Mouse (Mus musculus) small intestine, adult 2 months (tissue): ENCODE results near the gene Agap1. TPM values are rescaled to one million over a fixed set of nuclear protein-coding genes. Genes with fewer than 3 reads are reported as not detected.

Experiments used
- H3K27ac ChIP-seq: fragments of 200-500 bp; 2 replicates; pipeline ENCODE4 v1.5.1; 2012; ENCODE audit warnings: low read depth, low read length, control low read depth, inconsistent platforms; ENCODE audit not compliant: insufficient read depth
- H3K27me3 ChIP-seq: fragments of 200-500 bp; 2 replicates; pipeline ENCODE4 v1.6.1; 2012; ENCODE audit warnings: mild to moderate bottlenecking, moderate library complexity, low read length, inconsistent platforms; ENCODE audit not compliant: control insufficient read depth, insufficient read depth
- H3K36me3 ChIP-seq: fragments of 200-500 bp; 2 replicates; pipeline ENCODE4 v1.6.1; 2012; ENCODE audit warnings: mild to moderate bottlenecking, low read length, control low read depth, inconsistent platforms; ENCODE audit not compliant: control insufficient read depth, insufficient read depth
- H3K4me1 ChIP-seq: fragments of 200-500 bp; 2 replicates; pipeline ENCODE4 v1.6.1; 2012; ENCODE audit warnings: low read length, inconsistent platforms, mixed read lengths; ENCODE audit not compliant: control insufficient read depth, insufficient read depth, insufficient read length
- H3K4me3 ChIP-seq: fragments of 200-500 bp; 2 replicates; pipeline ENCODE4 v1.5.1; 2012; ENCODE audit warnings: low read depth, mild to moderate bottlenecking, control low read depth, inconsistent platforms, low read length, moderate library complexity
- CTCF ChIP-seq: fragments of 200-500 bp; IDR thresholded peaks from 2 replicates; pipeline ENCODE4 v1.5.1; 2012; ENCODE audit warnings: low read depth, mild to moderate bottlenecking, control low read depth, inconsistent platforms, low read length, moderate library complexity, mixed read lengths; ENCODE audit not compliant: insufficient replicate concordance, insufficient read length; ENCODE audit errors: extremely low read depth
- POLR2A ChIP-seq: fragments of 200-500 bp; IDR thresholded peaks from 2 replicates; pipeline ENCODE4 v1.6.1; 2012; ENCODE audit warnings: low read depth, mild to moderate bottlenecking, control low read depth, inconsistent platforms, low read length, moderate library complexity
- WGBS: fragments of 180-500 bp; shearing (Covaris S2); methylation state at CpG from one replicate; pipeline ENCODE4 v1.1.7; 2018; 5-methylcytosine and 5-hydroxymethylcytosine counted together
- polyA plus RNA-seq: library from polyadenylated mRNA; depleted of rRNA; stranded (reverse); fragments of >200 nt; gene quantifications from 2 replicates; pipeline ENCODE4 v1.2.3, GENCODE M21; 2012

Gene Agap1
- polyA plus RNA-seq, 1 experiment: 27.8 TPM

DNA sequence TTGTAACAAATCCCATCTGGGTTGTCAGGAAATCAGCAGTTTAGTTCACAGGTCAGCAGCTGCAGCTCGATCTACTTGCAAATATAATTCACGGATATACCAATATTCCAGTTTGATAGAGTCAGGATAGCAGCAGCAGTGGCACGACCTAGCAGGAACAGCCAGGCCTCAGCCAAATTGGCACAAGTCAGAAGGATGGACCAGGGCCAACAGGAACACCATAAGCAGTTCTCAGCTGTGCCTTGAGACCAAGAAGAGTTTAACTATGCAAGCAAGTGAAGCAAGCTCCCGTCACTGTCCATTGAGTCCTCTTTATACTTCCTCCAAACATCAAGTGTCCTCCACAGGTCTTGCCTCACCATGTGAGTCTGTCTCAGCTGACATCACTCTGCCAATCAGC lies 33.2 kb upstream of the Agap1 start:
- no peak overlapping the region for H3K27ac ChIP-seq
- no peak overlapping the region for H3K4me3 ChIP-seq
- peaks cover 4% of the 10 kb centered on the region; the same call in 1 of the 2 replicates for H3K4me1 ChIP-seq
- no peak for TF ChIP-seq POLR2A
- no peak for TF ChIP-seq CTCF
- 14% methylated on average over 4 of the region's 4 CpGs for WGBS
- no peaks in the 10 kb centered on the region for H3K36me3 ChIP-seq
- no peaks in the 10 kb centered on the region for H3K27me3 ChIP-seq

DNA sequence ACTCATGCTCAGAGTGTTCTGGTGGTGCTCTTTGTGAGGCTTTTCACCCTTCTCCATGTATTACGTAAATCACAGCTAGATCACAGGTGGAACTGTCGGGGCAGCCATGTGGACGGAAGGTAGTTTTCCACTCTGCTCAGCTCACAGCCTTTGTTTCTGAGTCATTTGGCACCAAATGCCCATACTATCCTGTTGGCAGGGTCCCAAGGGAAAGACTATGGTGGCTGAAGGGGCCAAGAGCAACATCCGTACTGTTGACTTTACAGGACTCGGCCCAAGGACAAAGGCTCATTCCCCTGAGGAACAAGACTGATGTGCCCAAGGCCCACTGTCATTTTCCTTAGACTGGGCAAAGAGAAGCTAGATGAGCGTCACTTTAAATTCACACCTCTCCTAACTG lies 30.0 kb upstream of the Agap1 start:
- Histone ChIP-seq H3K4me1 (peaks cover 4% of the 10 kb centered on the region; the same call in 1 of the 2 replicates), H3K27me3 (no peaks in the 10 kb centered on the region), H3K36me3 (no peaks in the 10 kb centered on the region), H3K4me3 (no peak overlapping the region), H3K27ac (no peak overlapping the region)
- TF ChIP-seq CTCF (no peak), POLR2A (no peak)
- WGBS: 32% methylated on average over 6 of the region's 6 CpGs

DNA sequence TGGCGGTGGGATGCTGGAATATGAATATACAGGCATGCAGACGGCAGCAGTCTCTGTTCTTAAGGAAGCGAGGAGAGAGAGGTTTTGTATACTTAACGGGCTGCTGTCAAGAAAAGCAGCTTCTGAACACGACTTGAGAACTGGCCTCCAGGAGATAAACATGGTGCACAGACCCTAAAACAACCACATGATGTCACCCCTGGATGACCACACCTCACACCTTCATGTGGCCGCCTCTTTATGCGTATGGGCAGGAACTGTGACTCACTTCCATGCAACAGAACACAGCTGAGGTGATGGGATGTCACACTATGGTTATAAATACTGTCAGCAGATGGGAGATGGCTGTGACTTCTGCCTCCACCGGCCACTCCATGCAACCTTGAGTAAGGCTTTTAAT lies 28.5 kb upstream of the Agap1 start:
- Histone ChIP-seq H3K27me3 (no peaks in the 10 kb centered on the region), H3K27ac (no peak overlapping the region), H3K4me3 (no peak overlapping the region), H3K4me1 (peaks cover 4% of the 10 kb centered on the region; the same call in 1 of the 2 replicates), H3K36me3 (no peaks in the 10 kb centered on the region)
- 84% methylated on average over 8 of the region's 8 CpGs for WGBS
- no peak for TF ChIP-seq POLR2A
- no peak for TF ChIP-seq CTCF

DNA sequence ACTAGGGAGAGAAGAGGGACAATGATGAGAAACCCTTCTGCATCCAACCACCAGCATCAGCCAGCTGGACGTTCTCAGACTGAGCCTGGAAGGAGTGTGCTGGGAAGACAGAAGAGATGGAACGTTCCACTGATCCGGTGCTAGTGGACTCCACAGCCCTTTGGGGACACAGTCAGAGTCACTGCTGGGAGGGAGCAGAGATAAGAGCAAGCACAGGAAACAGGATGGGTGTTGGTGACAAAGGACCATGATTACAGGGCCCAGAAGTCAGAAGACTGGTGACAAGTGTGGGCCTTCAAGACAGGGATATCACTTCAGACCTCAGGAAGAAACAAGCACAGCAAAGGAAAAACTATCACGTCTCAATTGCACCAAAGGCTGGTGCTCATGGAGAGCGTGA lies 25.9 kb upstream of the Agap1 start:
- TF ChIP-seq CTCF: no peak
- TF ChIP-seq POLR2A: no peak
- H3K4me1 ChIP-seq: peaks cover 4% of the 10 kb centered on the region; the same call in 1 of the 2 replicates
- 80% methylated on average over 5 of the region's 5 CpGs for WGBS
- no peak overlapping the region for H3K27ac ChIP-seq
- H3K27me3 ChIP-seq: no peaks in the 10 kb centered on the region
- H3K4me3 ChIP-seq: no peak overlapping the region
- no peaks in the 10 kb centered on the region for H3K36me3 ChIP-seq

DNA sequence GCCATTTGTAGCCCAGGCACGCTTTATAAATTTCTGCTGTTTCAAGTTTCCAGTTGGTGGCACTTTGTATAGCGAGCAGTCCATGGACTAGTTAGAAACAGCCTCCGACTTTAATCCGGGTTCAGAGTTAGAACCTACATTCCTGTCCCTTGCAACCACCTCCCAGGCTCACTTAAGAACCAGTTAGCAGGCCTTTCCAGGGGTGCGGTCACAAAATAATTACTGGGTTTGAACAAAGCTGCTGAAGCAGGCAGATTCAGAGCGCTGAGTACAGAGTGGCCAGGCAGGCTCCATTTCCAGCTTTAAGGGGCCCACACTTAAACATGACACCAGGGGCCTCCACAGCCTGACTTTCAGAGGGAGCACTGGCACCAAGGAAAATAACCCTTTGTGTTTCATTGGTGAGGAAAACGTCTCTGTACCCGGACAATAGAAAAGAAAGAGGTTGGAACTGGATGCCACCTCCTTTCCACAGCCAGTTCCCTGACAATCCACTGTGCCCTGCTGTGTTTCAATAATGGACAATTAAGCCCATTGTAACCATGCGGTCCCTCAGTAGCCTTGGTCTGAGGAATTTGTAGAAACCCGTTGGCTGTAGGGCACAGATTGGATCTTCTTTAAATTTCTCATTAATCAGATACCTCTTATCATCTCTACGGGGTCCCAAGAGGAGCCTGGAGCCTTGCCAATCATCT lies 24.5 kb upstream of the Agap1 start:
- H3K27ac ChIP-seq: no peak overlapping the region
- TF ChIP-seq POLR2A (no peak), CTCF (no peak)
- H3K36me3 ChIP-seq: no peaks in the 10 kb centered on the region
- no peaks in the 10 kb centered on the region for H3K4me1 ChIP-seq
- no peak overlapping the region for H3K4me3 ChIP-seq
- no peaks in the 10 kb centered on the region for H3K27me3 ChIP-seq
- 85% methylated on average over 11 of the region's 11 CpGs for WGBS

DNA sequence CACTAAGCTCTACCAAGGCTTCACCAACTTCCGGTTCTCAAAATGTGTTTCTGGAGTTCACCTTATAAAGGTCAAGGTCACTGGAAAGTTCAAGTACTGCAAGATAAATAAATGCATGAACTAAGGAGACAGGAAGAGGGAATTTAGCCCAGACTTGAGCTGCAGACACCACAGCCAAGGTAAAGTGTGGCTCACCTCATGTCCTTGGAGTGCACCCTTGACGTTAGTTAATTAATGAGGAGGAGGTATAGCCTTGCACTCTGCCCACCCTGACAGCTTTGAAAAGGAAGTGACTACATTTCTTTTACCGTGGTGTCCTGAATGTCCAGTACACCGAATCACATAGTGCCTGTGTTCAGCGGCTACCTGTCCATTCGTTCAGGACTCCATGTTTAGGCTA lies 15.3 kb upstream of the Agap1 start:
- no peak overlapping the region for H3K27ac ChIP-seq
- no peaks in the 10 kb centered on the region for H3K27me3 ChIP-seq
- TF ChIP-seq POLR2A (no peak), CTCF (no peak)
- no peaks in the 10 kb centered on the region for H3K36me3 ChIP-seq
- H3K4me1 ChIP-seq: no peaks in the 10 kb centered on the region
- 71% methylated on average over 6 of the region's 6 CpGs for WGBS
- no peak overlapping the region for H3K4me3 ChIP-seq

DNA sequence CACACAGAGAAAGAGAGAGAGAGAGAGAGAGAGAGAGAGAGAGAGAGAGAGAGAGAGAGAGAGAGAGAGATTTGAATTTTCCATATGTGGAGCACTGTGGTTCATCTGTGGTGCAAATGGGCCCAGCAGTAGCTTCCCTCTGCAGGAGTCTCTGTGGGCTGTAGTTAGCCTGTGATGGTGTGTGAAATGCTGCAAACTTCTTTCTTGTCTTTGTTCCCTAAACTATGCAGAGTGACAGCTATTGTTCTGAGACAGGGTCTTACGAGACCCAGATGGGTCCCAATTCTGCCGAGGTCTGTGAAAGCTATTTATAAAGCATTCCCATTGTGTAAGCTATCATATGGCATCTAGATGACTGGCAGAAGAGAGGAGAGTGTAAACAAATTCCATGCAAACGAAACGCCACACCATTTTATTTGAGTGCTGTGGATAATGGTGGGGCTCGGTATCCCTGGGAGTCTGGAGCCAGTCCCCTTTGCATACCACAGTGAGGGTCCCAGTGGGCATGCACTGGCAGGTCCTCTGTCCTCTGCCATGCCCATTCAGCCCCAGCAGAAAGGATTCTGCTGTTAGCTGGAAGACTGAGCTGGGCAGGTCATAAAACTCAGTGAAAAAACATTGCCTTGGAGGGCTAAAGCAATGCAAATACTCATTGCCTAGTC lies 13.2 kb upstream of the Agap1 start:
- Histone ChIP-seq H3K4me3 (no peak overlapping the region), H3K27me3 (no peaks in the 10 kb centered on the region), H3K27ac (no peak overlapping the region), H3K4me1 (no peaks in the 10 kb centered on the region), H3K36me3 (no peaks in the 10 kb centered on the region)
- WGBS: 53% methylated on average over 5 of the region's 5 CpGs
- TF ChIP-seq POLR2A (no peak), CTCF (no peak)
